Mouse (Mus musculus) induced T-regulatory cell, adult 2 months (primary cell): ENCODE results near the gene Psap.

Experiments used
- DNase-seq: peaks from one replicate; pipeline ENCODE4 v3.0.0-alpha.2; 2012; ENCODE audit warnings: low read depth

Psap gene

DNA sequence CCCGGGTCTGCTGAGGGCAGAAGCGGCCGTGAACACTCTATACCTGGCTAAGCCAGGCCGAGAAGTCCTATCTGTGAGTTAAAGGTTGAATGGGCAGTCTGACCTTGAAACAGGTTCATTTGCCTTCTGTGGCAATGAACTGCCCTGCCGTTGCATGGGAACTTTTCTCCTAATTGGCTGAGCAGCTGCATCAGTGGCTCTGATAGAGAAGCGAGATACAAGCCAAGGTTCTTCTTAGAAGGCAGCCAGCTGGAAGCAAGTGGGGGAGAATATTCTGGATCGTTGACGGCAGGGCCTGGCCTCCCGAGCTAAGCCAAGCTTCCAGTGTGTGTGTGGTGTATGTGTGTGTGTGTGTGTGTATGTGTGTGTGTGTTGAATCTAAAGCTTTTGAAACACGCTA lies 12.2 kb upstream of the Psap start:
- DNase-seq, result no peak

DNA sequence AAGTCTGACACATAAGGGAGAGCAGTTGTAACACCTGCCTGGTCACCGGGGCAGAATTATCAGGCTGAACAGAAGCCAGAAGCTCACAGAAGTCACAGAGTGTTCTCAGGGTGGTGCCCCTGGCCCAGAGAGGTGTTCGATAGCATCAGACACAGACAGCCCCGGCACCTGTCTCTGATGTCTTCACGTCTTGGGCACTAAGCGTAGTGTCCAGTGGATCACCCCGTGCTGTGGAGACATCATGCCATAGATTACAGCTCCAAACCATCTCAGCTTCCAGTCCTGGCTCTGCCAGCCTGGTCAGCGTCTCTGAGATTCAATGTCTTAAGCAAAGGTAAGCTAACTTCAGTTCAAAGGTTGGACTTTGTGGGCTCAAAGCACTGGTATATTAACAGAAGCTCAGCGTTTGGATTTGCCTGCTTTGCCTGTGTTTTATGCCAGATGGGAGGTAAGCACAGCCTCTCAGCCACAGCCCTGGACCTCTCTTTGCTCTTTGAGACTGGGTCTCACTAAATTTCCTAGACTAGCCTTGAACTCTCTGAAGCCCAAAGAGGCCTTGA lies 10.5 kb upstream of the Psap start:
- DNase-seq, result no peak

DNA sequence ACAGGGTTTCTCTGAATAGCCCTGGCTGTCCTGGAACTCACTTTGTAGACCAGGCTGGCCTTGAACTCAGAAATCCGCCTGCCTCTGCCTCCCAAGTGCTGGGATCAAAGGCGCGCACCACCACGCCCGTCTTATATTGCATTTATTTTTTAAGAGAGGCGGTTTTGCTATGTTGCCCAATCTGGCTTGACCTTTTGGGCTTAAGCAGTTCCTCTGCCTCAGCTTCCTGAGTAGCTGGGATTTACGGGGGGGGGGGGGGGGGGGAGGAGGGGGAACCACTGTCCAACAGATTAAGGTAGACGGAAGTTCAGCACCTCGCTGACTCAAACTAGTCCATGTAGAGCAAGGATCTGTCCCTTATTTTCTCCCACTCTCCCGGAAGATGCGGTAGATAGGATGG lies 8.7 kb upstream of the Psap start:
- no peak for DNase-seq

DNA sequence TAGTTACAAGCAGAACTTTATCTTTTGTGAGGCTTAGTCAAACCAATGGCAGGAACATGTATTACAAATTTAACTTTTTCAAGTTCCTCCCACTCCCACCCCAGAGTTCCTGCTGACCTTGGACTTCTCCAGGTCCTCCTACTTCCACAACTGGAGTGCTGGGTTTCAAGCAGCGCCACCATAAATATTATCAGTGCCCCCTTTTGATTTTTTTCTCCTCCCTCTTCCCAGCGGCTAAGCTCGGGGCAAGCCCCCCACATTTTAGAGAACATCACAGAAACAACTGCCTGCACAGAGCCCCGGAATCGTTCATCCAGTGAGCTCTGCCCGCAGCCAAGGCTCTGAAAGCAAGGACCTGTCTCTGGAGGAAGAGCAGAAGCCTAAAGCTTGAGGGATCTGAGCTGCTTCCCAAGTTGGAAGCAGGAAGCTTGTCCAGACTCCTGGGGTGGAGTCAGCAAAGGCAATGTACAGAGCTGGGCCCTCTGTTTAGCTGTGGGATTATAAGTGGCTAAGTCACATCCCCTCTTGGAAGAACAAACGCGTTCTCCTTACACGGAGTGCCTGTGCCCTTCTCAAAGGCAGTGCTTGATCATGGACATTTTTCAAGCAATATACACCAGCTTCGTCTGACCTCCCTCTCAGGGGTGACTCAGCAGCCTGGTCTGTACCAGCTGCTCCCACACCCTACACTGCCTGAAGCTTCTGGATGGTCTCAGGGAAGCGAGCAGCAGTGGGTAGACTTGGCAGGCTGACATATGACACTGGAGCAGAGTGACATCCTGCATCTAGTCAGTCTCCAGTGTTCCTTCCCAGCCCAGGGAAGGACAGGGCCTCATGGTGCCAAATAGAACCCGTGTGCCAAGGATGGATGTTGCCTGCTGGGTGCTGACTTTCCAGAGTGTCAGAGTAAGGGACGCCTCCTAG lies 8.0 kb upstream of the Psap start:
- no peak for DNase-seq

DNA sequence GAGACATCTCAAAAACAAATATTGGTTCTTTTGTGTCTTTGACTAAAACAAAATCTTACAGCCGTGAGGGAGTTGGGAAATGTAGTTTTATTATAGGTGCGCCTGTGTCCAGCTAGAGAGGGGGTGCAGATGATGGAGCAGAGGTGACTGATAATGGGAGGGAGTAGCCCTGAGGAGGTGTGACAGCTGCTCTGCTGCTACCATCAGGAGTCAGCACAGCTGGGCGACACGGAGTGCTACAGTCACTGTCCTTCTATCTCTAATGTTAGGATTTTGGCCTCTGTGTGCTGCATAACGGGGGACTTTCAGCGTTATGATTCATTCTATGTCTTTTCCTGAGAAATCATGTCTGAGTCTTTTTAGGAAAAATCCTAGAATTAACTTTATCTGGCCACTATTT lies 6.4 kb upstream of the Psap start:
- no peak for DNase-seq

DNA sequence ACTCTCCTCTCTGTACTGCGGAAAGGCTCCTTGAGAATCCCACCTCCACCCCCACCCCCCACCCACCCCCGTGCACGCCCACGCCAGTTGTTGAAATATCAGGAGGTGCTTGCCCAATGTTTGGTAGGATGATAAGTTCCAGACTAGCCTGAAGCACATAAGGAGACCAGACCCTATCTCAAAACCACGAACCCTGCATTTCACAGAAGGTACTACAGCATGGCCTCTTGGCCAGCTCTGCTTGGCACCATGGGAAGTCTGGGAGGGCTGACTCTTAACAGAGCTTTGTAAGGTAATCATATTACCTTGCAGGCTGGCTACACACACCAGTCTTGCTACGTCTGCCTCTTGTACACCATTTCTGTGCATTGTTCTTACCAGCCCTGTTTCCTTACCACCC lies 5.2 kb upstream of the Psap start:
- DNase-seq, result no peak

DNA sequence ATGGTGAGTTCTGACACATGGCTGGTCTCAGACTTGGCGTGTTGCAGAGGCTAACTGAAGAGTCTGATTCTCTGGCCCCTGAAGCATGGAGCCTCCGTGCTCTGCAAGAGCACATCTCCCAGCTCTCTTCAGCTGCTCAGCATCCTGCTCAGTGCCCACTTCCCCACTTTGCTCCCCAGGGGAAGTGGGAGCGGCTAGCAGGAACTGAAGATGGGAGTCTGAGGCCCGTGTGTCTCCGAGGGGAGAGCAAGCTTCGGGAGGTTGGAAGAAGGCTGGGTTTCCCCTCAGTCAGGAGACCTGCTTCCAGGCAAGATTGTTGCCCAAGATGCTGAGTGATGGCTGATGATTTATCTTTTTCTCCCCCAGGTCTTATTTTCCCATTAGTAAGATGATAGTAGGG lies 4.0 kb upstream of the Psap start:
- DNase-seq, result no peak

DNA sequence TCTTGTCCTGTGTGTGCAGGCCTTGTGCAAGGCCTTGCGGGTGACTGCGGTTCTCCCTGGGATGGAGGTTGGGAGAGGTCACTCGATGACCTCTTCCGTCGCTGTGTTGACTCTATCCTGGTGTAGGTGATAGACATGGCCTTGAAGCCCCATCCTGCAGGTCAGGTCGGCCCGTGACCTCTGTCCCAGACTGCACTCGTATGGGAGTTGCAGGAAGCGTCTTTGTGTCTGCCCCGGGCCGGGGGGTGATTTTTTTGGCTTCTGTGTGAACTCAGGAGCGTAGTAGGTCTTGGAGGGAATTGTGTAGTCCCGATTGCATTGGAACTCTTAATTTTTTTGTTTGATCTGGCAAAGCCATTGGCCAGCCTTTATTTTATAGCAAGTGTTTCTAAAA lies 576 bp downstream of the Psap start:
- DNase-seq, result no peak

DNA sequence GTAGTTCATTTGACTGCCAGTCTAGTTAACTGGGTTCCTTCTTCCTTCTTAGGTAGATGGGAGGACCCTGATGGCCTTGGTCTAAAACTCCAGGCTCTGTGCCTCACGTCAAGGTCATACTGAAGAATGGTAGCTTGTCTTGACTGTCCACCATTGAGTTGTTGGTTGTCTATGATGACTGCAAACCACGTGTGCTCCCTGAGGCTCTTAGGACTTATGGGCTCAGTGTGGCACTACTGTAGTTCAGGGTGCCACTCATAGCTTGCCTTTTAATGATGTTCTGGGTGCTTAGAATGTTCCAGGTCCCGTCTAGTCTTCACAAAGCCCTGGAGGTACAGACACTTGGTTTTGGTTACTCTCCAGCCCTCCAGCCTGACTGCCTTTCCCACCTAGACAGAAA lies 1.4 kb downstream of the Psap start:
- no peak for DNase-seq

DNA sequence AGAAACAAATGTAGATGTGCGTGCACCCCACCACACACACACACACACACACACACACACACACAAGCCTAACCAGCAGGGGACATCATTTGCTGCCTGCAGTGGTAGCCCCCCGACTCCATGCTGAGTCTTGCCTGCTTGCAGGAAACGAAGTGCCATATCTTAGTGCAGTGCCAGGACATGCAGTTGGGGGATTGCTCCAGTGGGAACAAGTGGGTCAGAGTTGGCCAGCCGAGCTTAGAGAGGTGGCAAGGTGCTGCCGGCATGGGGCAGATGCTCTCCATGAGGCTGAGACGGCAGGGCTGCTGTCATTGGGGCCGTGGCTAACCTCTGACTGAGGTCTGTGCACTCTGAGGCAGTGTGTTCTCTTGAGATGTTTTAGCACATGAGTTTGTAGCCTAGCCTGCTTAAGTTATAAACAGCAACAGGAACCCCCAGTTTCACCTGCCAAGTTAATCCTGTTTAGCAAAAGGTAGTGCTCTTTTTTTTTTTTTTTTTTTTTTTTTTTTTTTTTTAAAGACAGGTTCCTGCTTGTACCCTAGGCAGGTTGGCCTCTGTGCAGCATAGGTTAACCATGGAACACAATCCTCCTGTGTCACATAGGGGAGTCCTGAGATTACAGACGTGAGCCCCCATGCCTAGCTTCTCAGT lies 2.0 kb downstream of the Psap start:
- DNase-seq, result peak; percentile 34

DNA sequence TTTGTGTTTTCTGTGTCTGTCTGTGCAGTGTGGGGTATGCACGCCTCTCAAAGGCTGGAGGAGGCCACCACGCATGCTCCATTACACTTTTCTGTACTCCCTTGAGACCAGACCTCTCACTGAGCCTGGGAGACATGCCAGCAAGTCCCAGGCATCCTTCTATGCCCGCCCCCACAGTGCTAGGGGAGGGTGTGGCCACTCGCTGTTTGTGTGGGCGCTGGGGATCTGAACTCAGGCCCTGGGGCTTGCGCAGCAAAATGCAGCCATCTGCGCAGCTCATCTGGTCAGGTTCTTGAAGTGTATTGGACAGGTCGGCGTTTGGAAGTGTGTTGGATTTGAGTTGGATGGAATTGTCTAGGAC lies 2.5 kb downstream of the Psap start:
- DNase-seq, result peak; percentile 31

DNA sequence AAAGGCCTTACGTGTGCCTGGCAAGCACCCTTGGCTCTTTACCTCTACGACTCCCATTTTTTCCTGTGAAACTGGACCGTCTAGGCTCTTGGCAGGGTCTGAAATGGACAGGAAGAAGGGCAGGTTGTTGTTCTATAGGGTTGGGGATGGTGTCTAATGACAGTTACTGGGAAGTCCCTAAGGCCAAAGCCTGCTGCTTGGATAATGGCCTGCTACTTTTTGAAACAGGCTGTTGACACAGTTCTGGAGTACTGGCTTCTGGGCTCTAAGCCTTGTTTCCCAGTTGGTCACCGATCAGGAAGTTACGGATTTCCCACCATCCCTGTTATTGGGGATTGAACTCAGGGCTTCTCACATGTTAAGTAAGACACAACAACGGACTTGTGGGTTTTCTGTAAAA lies 2.9 kb downstream of the Psap start:
- no peak for DNase-seq

DNA sequence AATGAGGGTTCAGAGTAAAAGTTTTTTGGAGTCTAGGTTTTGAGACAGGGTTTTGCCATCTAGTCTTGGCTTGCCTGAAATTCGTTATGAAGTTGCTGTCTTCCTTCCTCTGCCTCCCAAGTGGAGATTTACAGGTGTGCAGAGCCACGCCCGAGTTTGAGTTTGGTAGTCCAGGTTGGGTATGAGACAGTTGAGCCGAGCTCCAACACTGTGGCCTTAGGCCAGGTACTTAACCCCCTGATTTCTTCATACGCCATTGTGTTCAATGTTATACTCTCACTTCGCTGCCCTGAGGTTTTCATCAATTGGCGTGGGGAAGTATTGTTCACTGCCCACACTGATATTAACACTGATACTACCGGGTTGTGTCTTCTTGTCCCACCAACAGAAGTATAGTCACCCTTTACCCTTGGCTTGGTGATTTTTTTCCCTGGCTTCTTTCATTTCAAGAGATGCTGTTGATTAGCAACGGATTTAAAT lies 4.2 kb downstream of the Psap start:
- no peak for DNase-seq

DNA sequence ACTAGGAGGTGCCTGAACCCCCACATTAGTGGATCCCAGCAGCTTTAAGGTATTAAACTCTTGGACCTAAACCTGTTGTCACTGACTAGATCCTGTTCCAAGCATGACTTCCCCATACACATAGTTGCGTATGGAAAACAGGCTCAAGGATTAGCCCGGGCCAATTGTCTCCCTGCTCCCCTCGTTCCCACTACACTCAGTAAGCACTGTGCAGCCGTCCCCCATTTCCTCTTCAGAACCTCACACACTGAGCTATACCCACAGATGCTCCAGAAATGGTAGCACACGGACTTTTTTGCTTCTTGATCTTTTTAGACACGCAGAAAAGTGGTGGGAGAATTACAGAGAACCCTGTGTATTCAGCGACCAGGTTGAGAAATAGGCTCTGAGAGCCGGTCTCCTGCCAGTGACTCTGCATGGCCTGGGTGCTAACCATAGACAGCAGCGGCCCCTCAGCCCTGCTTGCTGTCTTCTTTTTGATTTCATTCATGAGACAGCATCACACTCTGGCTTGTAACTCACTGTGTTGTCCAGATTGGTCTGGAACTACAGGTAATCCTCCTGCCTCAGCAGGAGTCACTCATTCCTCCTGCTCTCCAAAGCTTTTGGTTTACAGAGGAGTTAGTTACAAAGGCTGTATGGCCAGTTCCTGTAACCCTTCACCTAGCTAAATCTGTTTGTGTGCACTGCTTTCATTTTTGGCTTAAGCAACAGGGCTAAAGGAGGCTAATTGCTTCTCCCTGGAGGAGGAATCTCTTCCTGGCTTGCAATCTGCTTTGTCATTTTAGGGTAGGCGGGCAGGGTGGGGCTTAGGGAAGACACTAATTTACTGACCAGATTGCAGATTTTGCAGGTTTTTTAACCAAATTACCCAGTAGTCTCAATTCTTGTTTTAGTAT lies 4.9 kb downstream of the Psap start:
- peak; percentile 19 for DNase-seq

DNA sequence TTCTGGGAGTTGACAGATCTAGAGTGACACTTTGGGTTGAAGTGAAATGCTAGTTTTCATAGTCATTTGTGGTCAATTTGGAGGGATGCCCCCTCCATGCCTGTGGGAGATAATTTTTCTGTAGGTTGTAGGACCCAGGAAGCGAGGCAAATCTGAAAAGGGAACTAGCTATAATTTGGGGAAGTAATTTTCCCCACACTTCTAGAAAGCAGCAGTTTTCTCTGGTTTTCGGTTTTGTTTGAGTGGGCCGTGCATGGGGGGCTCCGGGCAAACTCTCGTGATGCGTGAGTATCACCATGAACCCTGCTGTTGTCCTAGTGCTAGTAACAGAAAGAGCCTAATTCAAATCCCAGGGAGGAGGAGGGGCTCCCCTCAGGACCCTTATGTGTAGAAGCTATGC lies 6.8 kb downstream of the Psap start:
- DNase-seq, result no peak

DNA sequence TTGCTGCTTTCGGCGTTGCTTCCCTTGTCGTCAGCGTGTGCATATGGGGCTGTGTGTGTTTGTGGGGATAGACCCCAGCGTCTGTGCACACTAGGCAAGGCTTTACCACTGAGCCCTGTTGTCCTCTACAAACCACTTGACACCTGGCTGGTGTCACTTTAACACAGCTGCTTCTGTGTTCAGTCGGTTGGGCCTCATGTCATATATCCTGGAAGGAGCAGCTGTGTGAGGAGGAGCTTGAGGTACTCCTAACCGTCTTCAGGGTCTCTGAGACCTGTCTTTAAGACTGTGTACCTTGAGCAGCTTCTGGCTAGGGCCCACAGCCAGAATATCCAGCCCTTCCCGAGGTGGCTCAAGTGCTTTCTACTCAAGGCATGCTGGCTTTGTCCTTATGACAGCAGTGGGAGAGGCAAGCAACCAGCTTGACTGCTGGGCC lies 7.3 kb downstream of the Psap start:
- peak; percentile 18 for DNase-seq

DNA sequence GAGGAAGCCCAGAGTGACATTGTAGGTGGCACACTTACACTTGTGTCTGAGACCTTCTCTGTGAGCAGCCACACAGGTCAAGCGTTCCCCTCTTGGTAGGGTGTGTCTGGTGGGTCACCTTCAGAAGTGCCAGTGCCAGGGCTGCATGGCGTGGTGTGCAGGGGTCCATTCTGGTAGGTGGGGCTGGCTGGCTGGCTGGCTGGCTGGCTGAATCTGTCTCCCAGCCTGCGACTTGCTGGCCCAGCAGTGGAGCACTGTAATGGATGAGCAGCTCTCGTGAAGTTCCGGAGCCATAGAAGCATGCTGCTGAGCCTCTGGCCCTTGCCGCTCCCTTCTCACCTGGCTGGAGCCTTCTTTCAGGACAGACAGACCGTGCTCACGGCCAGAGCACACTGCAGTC lies 7.8 kb downstream of the Psap start:
- no peak for DNase-seq

DNA sequence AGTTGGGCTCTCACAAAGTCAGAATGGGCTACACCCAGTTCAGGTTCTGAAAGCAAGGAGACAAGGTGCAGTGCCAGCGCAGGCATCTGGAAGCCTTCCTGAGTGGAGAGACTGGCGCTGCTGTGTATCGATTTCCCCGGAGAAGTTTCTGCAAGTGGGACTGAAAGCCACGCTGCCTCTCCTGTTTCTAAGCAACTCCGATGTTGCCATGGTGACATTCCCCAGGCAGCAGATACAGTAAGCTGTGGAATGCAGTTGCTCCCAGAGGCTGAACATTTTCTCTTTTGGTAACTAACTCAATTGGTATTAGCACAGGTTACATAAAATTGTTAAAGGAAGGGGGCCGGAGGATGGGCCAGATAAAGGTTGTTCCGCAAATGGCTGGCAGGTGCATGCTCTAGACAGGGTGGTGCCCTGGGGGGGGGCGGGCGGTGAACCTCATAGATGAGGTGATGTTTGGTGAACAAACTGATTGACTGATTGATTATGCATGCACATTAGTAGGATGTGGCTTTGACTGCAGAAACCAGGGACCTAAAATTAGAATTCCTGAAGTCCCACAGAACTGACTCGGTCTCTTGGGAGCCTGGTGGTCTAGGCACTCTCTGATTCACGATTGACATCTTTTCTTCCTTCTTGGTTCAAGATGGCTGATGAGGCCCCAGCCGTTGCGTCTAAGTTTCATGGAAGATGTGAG lies 8.4 kb downstream of the Psap start:
- no peak for DNase-seq

DNA sequence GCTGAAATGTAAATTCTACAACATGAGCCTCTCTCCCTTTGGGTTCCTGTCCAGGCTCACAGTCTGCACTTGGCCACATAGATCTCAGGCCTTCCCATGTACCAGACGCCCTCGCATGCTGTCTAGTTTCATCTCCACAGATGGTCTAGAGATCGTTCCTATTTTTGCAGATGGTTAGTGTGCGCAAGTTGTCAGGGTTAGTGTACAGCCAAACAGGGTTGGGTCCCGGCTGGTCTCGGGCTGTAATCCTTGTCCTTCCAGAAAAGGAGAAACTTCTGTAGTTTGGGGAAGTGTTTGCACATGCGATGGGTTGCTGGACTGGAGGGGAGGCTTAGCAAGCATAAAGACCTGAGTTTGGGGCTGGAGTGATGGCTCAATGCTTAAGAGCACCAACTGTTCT lies 9.1 kb downstream of the Psap start:
- DNase-seq, result no peak

DNA sequence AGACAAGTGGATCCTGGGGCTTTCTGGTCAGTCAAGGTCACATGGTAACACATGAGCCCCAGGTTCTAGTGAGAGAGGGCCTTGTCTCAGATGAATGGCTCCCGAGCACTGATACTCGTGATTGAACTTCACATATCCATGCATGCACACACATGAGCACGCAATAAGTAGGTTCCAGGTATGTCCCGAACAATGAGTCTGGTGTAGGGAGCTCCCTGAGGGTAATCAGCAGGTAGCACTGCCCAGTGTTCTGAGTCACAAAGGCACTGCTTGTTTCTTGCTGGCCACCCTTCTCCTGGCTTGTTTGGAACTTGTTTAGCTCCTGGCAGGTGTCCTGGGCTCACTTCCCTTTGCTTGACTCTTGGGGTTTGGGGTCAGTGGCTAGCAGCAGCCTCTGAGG lies 9.7 kb downstream of the Psap start:
- DNase-seq, result no peak

DNA sequence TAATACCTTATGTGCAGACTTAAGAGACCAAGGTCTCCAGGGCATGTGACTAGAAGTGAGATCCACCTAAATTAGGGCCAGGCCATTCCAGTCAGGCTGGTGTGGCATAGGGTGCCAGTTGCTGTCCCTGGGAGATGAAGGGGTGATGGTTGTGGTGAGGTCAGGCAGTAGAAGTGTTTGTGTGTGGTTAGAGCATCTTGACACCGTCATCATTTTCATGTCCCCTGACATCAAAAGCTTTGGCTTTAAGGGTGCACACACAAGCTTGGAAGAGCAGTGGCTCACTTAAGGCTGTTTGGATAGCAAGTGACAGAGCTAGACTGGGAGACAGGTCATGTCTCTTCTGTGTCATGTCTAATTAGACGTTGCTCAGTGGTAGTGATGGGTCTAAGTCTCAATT lies 10.3 kb downstream of the Psap start:
- peak; percentile 16 for DNase-seq

DNA sequence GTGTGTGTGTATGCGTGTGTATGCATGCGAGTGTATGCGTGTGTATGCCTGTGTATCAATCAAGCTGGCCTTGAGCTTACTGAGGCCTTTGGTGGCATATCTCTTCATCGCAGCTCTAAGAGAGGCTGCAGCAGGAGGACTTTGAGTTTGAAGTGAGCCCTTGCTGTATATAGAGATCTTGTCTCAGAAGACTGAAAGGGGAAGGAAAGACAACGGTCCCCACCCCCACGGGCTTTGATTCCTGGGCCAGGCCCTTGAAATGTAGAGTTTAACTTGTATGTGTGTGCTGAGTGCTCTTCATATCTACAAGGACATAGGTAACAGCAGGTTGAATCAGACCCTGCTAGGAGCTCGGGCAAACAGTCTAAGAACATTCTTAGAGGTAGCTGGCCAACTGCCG lies 11.8 kb downstream of the Psap start:
- DNase-seq, result peak; percentile 16
